Mouse (Mus musculus): Measurements from ENCODE around the gene Tas1r1.

- TF ChIP-seq USF1 (IDR thresholded peaks at IDR 0.05; ENCODE audit: low read depth): no peak
- no peak for TF ChIP-seq CTCF (IDR thresholded peaks at IDR 0.05; ENCODE audit: control insufficient read depth, insufficient read depth, insufficient read length)
- TF ChIP-seq MAX (IDR thresholded peaks at IDR 0.05): no peak
- no peak for TF ChIP-seq MYOG (IDR thresholded peaks at IDR 0.05; ENCODE audit: control insufficient read depth, extremely low read depth, insufficient read length)
- no peak for TF ChIP-seq MYOD1 (IDR thresholded peaks at IDR 0.05; ENCODE audit: control insufficient read depth, insufficient read length, low read depth)
Measured at GRCm38 (mm10) chr4:152070494-152071396, 32.4 kb upstream of the Tas1r1 start.
